Mouse (Mus musculus): Measurements from ENCODE around the gene Chl1.

Chl1 gene

DNA sequence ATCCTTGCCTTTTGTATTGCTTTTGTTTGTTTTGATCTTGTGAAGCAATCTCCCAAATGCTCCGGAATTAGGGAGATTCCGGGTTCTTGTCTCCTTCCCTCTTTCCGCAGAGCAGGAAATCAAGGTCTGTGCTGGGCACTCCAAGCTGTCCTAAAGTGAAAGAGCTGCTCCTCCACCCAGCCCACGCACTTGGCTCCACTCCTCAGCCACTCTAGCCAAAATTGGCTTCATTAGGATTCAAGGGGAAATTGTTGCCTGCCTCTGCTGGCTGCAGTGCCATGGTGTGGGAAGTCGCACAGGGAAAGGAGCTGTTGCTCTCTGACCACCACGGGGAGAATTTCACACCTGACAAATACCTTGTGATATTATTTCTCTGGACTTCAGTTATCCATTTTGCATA lies 163.9 kb downstream of the Chl1 start:
- DNase-seq: peak; percentile 90 to 93

DNA sequence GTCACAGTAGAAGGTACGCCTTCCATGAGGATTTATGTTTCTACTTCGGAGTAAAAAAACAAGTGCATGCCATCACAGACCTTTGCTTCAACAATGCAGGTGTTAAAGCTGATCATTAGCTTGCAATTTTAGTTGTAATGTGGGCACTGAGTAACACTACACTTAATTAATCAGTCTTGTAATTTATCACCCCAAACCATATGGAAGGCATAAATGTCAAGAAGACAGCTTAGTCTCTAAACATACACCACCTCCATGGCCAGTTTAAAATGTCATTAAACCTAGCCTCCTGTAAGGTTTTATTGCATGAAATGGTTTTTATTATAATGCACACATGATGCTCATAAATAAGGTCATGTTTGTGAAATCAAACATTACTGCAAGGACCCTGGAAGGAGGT lies 164.8 kb downstream of the Chl1 start:
- no peak for DNase-seq

DNA sequence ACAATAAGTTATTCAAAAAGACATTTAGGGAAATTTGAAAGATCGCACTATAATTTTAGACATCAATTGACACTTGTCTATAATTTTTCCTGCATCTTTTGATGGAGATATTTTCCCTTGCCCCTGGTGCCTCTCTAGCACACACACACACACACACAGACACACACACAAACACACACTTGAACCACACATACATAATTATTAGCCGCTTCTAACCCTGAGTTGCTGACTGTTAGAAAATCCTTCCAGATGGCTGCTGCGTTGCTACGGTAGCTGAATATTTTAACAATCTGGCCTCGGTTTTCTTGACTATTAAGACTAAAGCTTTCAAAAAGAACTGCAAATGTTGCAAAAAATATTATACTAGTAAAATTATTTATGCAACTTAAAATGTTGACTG lies 166.3 kb downstream of the Chl1 start:
- no peak for DNase-seq

DNA sequence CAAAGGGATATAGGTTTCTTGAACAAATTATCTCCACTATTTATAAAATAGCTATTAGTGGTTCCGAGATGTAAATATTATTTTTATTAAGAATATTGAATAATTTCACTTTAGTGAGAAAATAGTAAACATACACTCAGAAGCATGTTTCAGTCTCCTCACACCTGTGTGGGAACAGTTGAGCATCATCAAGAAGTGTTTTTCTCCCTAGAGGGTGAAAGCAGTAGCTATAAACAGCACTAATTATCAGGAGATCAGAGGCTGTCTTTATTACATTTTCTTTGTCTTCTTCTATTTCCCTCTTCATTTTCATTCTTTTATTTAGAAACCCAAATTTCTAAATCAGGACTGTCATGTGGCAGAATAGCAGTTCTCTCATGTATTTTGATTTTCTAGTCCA lies 166.7 kb downstream of the Chl1 start:
- DNase-seq: no peak

DNA sequence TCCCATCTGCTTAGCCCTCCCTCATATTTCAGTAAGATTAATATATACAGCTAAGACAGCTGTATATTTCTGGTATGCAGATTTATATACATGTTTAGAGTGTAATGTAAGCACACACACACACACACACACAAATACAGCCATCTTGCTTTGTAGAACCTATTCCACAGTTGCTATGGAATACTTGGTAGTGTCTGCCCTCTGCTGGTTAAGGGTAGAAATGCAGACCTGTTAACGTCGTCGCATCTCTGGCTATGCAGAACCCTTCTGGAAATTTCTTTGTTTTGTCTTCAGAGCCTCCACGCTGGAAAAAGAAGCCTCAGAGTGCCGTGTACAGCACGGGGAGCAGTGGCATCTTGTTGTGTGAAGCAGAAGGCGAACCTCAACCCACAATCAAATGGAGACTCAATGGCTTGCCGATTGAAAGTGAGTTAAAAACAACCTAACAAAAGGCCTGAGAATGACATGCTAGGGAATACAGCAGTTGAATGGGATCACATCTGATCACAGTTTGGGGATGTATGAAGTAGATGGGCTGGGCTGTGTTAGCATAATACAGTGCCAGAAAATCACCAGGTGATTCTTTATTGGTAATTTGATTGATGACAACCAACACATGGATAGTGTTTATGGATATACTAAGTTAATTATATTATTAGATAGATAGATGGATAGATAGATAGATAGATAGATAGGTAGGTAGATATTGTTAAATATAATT lies 172.6 kb downstream of the Chl1 start:
- peak; percentile 71 to 85 for DNase-seq

DNA sequence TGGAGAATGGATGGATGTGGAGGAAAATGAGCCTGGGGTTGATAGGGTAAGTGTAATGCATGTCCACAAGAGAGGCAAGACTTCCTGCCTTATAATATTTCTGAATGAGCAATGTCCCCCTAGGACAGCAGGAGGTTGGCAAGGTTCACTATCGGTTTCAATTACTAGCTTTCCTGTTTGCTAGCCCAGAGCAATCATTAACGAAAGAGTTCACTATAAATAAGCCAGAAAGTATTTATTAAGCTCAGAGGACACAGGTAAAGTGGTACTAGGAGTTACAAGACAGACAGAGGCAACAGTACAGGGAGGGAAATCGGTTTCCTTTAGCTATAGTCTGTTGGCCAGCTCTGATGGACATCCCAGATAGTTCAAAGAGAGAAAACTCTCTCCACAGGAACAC lies 182.1 kb downstream of the Chl1 start:
- no peak for DNase-seq

DNA sequence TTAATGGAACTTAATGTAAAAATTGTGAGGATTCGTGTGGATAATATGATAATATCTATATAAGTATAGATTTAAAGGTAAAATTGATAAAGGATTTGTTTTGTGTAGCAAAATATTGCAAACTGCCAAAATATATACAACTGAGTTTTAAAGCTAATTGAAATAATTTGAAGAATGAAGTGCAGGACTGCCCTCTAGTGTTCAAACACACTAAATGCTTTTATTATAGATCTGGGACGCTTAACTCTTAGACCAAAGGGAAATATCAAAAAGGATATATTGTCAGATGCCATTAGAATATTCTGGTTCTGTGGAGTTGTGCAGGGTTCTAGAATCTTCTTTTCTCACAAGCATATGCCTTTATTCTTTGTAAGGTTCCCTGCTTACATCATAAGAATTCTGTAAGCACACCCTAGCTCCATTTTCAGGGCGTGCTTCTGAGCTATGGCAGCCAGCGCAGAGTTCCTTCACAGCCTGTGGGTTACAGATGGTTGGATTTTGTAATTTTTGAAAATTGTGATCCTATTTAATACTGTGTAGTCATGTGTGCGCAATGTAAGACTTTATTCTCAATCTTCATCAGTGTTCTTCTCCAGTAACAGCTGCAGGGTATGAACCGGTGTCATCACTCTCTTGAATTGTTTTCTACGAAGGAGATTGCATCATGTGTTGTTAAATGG lies 187.1 kb downstream of the Chl1 start:
- DNase-seq: no peak

DNA sequence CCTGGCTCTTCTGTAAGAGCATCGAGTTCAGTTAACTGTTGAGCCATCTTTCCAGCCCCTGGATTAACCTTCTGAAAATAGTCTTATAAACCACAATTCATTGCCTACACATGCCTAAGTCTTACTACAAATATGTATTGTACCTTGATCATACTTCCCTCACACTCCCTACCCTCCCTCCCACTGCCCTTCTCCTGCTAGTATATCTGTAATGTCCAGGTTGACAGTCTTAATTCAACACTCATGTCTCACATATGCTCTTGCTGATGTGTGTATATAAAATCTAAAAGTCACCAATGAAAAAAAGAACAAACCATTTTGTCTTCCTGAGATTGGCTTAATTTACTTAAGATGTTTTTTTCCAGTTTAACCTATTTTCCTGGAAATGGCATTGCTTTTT lies 189.1 kb downstream of the Chl1 start:
- no peak for DNase-seq

DNA sequence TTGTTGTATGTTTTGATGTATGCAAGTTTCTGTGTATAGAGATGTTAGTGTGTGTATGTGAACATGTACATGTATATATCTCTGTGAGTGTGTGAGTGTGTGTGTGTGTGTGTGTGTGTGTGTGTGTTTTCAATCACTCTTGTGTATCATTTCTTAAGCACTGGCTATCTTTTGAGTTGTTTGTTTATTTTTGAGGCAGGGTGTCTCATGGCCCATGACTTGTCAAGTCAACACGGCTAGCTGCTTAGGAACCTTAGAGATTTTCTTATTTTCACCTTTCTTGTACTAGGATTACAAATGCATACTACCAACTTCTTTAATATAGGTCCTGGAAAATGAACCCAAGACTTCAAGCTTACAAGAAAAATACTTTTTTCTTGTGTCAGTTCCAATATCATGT lies 189.5 kb downstream of the Chl1 start:
- DNase-seq: no peak

DNA sequence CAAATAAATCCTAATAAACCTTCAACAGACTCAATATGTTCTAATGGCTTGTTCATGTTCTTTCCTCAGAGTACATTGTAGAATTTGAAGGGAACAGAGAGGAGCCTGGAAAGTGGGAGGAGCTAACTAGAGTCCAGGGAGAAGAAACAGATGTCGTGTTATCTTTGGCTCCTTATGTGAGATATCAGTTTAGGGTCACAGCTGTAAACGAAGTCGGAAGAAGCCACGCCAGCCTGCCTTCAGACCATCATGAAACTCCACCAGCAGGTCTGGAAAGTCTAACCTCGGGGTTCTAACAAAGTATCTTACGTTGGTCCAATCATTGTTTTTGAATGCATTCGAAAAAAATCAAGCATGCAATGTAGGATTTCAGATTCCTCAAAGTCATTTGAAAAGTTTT lies 189.9 kb downstream of the Chl1 start:
- no peak for DNase-seq

DNA sequence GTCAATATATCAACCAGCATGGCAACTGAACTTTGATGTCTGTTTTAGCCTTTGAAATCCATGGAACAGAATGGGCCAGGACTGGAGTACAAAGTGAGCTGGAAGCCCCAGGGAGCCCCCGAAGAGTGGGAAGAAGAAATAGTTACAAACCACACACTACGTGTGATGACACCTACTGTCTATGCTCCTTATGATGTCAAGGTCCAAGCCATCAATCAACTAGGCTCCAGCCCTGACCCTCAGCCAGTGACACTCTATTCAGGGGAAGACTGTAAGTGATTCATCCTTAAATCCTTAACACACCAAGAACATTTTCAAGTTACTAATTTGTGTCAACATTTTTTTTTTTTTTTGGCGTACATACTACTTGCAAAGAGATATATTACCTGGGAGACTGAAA lies 196.0 kb downstream of the Chl1 start:
- DNase-seq: no peak

DNA sequence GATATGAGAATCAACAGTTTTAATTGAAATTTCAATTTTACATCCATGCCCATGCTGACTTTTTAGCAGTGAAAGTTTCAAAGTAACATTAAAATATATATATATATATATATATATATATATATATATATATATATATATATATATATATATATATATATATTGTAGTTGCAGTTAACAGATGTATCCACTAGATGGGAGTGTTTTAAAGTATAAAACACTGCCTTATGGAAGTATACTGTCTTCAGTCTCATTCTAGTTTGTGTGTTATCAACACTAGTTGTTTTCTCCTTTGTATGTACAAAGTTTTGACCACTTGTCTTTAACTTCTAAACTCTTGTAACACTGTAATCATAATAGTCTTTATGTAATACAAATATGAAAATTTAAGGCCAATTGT lies 228.9 kb downstream of the Chl1 start:
- DNase-seq: no peak

DNA sequence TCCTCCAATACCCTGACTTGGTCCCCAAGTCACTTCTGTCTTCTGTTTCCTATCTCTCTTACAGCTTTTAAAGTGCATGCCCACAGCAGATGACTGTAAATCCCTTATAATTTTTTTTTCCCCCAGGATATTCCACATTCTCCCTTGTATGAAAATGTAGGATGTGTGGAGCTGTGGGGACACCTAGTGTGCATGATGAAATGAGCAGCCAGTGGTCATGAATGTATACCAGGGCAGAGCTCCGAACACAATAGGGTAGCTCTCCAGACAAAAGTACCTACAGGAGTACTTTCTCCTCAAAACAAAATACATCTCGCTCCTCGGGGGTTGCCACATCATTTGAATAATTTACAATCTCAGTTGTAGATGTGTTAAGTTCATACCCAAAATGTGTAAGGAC lies 232.4 kb downstream of the Chl1 start:
- no peak for DNase-seq

DNA sequence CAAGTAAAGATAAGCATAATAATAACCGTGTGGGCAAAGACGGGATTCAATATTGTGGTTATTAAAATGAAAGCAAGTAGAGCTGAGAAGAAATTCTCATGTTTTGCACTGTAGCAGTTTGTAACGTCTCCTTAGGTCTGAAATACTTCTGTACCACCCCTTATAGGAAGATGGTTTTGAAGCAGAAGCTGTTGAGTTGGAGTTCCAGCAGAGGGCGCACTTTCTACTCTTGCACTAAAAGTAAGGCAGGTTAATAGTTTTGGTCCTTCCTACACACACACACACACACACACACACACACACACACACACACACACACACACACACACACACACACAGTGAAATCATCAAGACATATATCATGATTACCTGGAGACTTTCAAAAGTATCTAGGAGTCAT lies 235.7 kb downstream of the Chl1 start:
- DNase-seq: peak; percentile 14 to 29

DNA sequence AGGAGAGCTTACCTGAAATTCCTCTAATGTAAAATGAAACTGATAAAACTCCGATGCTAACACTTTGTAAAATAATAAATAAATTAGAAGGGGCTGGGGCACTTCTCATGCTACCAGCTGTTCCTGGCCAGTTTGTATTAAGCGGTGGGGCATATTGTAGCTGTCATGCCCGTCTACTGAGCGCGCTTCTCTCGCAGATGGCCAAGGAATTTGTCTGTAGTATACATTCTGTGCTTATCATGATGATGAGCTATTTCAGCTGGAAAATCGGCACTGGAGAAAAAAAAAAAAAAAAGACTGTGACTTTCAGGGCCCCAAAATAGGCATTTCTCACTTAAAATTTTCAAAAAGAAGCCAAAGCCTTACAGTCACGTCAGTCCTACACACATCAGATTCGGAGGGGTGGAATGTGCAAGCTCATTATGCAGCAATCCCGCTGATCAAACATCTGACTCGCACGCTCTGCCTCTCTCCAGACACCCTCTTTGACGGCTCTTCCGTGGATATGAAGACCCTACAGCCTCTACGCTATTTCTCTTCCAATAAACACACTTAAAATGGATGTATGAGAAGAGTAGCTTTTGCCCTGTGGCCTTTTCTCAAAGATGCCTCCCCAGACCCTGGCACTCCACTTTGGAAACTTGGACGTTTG lies 238.9 kb downstream of the Chl1 start:
- DNase-seq: no peak

DNA sequence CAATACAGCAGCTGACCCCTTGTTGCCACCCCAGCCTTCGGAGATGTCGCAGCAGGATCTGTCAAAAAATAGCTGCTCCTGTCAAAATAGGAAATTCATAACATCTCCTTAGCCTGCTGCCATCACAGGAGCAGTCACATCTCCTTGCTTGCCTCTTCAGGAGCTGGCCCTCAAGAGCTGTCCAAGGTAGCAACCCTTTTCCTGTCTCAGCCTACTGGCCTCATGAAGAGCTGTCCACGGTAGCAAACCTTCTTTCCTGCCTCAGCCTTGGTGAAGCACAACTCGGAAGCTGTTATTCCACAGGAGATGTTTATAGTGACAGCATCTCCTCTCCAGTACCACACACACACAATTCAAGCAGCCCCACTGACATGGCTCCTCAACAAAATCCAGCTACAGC lies 243.5 kb downstream of the Chl1 start:
- DNase-seq: no peak

DNA sequence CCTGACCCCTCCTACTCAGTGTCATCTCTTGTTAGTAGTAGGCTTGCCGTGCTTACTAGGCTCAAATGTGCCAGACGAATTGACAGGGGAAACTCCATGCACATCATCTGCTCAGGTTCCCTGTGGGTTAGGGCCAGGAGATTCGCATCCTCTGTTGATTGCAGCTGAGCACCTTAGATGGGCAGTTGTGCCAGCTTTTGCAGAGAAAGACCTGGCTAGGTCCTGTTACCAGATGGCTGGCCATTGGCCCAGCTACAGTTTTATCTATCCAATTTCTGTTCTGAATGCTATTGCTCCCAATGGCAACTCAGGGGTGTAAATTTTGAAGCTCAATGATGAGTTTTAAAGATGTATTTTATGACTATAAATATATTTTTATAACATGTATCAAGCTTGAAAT lies 256.4 kb downstream of the Chl1 start:
- peak in 1 of 2 experiments; percentile 5 for DNase-seq

DNA sequence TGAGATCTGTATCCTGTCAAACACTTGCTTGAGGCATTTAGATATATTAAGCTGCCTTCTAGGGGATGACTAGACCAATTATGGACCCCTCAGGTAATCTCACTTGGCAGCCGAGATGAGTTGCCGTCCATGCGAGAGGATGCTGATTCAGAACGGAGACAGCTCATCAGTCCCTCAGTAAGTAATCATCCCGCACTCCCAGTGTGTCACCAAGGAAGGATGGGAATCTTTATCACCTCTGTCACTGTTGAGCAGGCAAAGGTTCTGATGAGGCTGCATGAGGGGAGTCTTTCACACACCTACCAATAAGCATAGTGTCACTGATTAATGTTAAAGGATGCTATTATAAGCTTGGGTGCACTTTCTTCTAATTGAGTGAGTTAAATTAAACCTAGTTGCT lies 270.7 kb downstream of the Chl1 start:
- no peak for DNase-seq

DNA sequence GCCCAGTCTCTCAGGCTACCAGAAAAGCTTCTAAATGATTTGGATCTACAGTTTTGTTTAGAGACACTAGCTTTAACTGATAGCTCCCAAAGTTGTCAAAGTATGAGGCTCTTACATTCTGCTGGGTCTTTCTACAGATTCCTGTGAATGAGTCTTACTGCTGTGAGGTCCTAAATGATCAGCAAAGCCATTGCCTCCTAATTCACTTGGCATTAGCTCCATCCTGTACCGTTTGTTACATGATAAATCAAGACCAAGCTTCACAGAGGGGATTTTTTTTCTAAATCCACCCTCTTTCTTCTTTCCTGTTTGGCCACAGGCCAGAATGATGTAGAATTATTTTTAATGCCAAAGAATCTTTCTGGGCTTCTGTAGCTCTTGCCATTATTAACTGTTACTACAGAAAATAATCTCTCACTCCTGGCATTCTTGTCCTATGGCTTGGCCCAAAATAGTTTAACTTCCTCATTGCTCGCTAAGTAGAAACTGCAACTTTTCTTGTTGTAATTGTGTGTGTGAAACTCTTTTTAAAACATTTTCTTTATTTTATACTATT lies 280.8 kb downstream of the Chl1 start:
- no peak for DNase-seq

DNA sequence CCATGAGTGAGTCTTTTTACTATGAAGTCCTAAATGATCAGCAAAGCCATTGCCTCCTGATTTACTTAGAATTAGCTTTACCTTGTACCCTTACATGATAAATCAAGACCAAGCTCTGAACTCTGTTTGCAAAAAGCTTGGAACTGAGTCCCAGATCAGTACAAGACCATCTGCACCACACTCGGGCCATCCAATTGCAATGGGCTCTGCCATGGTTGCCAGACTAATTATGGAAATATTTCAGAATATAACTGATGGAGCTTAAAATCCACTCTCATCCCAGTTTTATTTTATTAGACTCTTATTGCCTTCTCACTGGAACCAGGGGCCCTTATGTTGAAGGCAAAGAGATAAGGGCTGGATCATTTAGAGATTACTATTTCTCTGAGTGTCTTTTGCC lies 284.9 kb downstream of the Chl1 start:
- DNase-seq: no peak

All from cerebellum, postnatal 36 days (tissue).